9 mouse cellular contexts compared by ENCODE assay signal in genomic region chr8:9227779-9228464, GRCm38 (mm10).
DNase-seq lines count a peak whose midpoint lies in the region; ATAC-seq and TF ChIP-seq lines count a peak whose summit lies in the region.
"Had no signal": no experiment of that assay in that cellular context is flagged by ENCODE, and none has a peak within 500 bp of the region (broad histone marks: within the 10 kb centered on the region; RNA-seq: fewer than 3 reads in every experiment).

No protein-coding gene starts in this region.

- no peaks in the 10 kb centered on the region for H3K4me1 ChIP-seq in bone marrow, adult 2 months (ENCODE audit: control insufficient read depth, insufficient read depth, low read length)
- H3K4me1 ChIP-seq in embryonic facial prominence, embryonic 12.5 days, result peaks cover 7% of the 10 kb centered on the region
- H3K4me1 ChIP-seq in hindbrain, postnatal 0 days (ENCODE audit: insufficient read depth, low read length), result no peaks in the 10 kb centered on the region
- peaks cover 7% of the 10 kb centered on the region for H3K4me1 ChIP-seq in midbrain, embryonic 10.5 days
- H3K4me1 ChIP-seq: liver, embryonic 15.5 days had no signal

- H3K27ac ChIP-seq in bone marrow, adult 2 months (ENCODE audit: control insufficient read depth, insufficient read depth, low read depth, low read length, poor library complexity), result no peak overlapping the region
- no peak overlapping the region for H3K27ac ChIP-seq in embryonic facial prominence, embryonic 12.5 days
- no peak overlapping the region for H3K27ac ChIP-seq in hindbrain, postnatal 0 days
- H3K27ac ChIP-seq in left cerebral cortex, adult 2 months, result no peak overlapping the region
- peak overlapping the region; percentile 74 for H3K27ac ChIP-seq in midbrain, embryonic 10.5 days (replicated peaks)
- H3K27ac ChIP-seq: liver, embryonic 15.5 days had no signal

- peak; percentile 34 for DNase-seq in CD4-positive, CD25-positive, alpha-beta regulatory T cell, adult 2 months (ENCODE audit: low read depth, low spot score)
- peak; percentile 90 for DNase-seq in hindbrain, postnatal 0 days (ENCODE audit: low spot score)
- peak; percentile 72 to 73 for DNase-seq in left cerebral cortex, adult 2 months (ENCODE audit: extremely low spot score in 1 of 2, low spot score in 2 of 2)
- DNase-seq in midbrain, embryonic 10.5 days (ENCODE audit: low spot score), result peak; percentile 72
- peak; percentile 5 for DNase-seq in splenic B cell, adult 2 months (ENCODE audit: low read depth, low spot score)

- intact Hi-C loops in left cerebral cortex, adult 2 months (cut with DNase I), result loop anchor here (2.0 kb wide), 1 partner anchor 545 kb away; no protein-coding TSS in a partner anchor

- H3K36me3 ChIP-seq in embryonic facial prominence, embryonic 12.5 days, result no peaks in the 10 kb centered on the region
- H3K36me3 ChIP-seq in hindbrain, postnatal 0 days (ENCODE audit: insufficient read depth, low read length), result no peaks in the 10 kb centered on the region
- no peaks in the 10 kb centered on the region for H3K36me3 ChIP-seq in midbrain, embryonic 10.5 days
- H3K36me3 ChIP-seq in splenic B cell, adult 2 months (ENCODE audit: control insufficient read depth, insufficient read depth, low read length, poor library complexity, severe bottlenecking), result no peaks in the 10 kb centered on the region
- H3K36me3 ChIP-seq: liver, embryonic 15.5 days had no signal

- no peak overlapping the region for H3K4me3 ChIP-seq in bone marrow, adult 2 months (replicated peaks; ENCODE audit: control insufficient read depth, low read depth, low read length)
- H3K4me3 ChIP-seq in embryonic facial prominence, embryonic 12.5 days, result no peak overlapping the region
- H3K4me3 ChIP-seq in hindbrain, postnatal 0 days (ENCODE audit: low read length), result no peak overlapping the region
- H3K4me3 ChIP-seq in left cerebral cortex, adult 2 months, result no peak overlapping the region
- no peak overlapping the region for H3K4me3 ChIP-seq in midbrain, embryonic 10.5 days
- H3K4me3 ChIP-seq: liver, embryonic 15.5 days had no signal

- no peaks in the 10 kb centered on the region for H3K9me3 ChIP-seq in embryonic facial prominence, embryonic 12.5 days
- no peaks in the 10 kb centered on the region for H3K9me3 ChIP-seq in hindbrain, postnatal 0 days (ENCODE audit: low read length)
- no peaks in the 10 kb centered on the region for H3K9me3 ChIP-seq in midbrain, embryonic 10.5 days (replicated peaks)
- H3K9me3 ChIP-seq: liver, embryonic 15.5 days had no signal

- TF ChIP-seq POLR2A in bone marrow, adult 2 months (IDR thresholded peaks at IDR 0.05; ENCODE audit: borderline replicate concordance, control insufficient read depth, low read depth, low read length), result no peak

- H3K4me2 ChIP-seq in embryonic facial prominence, embryonic 12.5 days (replicated peaks), result no peak overlapping the region
- no peak overlapping the region for H3K4me2 ChIP-seq in hindbrain, postnatal 0 days (ENCODE audit: low read depth, low read length)
- H3K4me2 ChIP-seq: liver, embryonic 15.5 days had no signal

- WGBS in bone marrow, adult 2 months, result 38% methylated on average over 19 of the region's 19 CpGs
- WGBS in embryonic facial prominence, embryonic 12.5 days, result 37% methylated on average over 19 of the region's 19 CpGs
- 29% methylated on average over 19 of the region's 19 CpGs for WGBS in hindbrain, postnatal 0 days
- 44% methylated on average over 19 of the region's 19 CpGs for WGBS in midbrain, embryonic 10.5 days

- peak; percentile 73 for TF ChIP-seq CTCF in bone marrow, adult 2 months (IDR thresholded peaks at IDR 0.05; ENCODE audit: control insufficient read depth, insufficient read depth, low read length)
- TF ChIP-seq CTCF in hindbrain, postnatal 0 days (IDR thresholded peaks at IDR 0.05; ENCODE audit: low read depth), result peak; percentile 98
- TF ChIP-seq CTCF in left cerebral cortex, adult 2 months (IDR thresholded peaks at IDR 0.05), result peak; percentile 84

- no peak overlapping the region for H3K9ac ChIP-seq in embryonic facial prominence, embryonic 12.5 days
- no peak overlapping the region for H3K9ac ChIP-seq in hindbrain, postnatal 0 days (replicated peaks; ENCODE audit: low read length)
- H3K9ac ChIP-seq: liver, embryonic 15.5 days had no signal

- 0 out of 2 replicates have a peak, but pooled peaks cover 3% of the 10 kb centered on the region for H3K27me3 ChIP-seq in embryonic facial prominence, embryonic 12.5 days
- H3K27me3 ChIP-seq in hindbrain, postnatal 0 days (ENCODE audit: insufficient read depth, low read length), result no peaks in the 10 kb centered on the region
- H3K27me3 ChIP-seq in midbrain, embryonic 10.5 days (ENCODE audit: low read depth, poor library complexity, severe bottlenecking), result no peaks in the 10 kb centered on the region
- no peaks in the 10 kb centered on the region for H3K27me3 ChIP-seq in splenic B cell, adult 2 months (ENCODE audit: control insufficient read depth, insufficient read depth, low read length, poor library complexity, severe bottlenecking)
- H3K27me3 ChIP-seq: liver, embryonic 15.5 days had no signal

- no peak for ATAC-seq in CD4-positive, CD25-positive, alpha-beta regulatory T cell, adult 4 months
- peak; percentile 58; the same call in 1 of the 2 replicates for ATAC-seq in embryonic facial prominence, embryonic 12.5 days (ENCODE audit: insufficient number of reproducible peaks, insufficient read depth, low FRiP score, low TSS enrichment)
- peak; percentile 84 for ATAC-seq in hindbrain, postnatal 0 days

Comparison
In these comparisons a context has a peak if more than half of its experiments do, and no peak if none do; other contexts are left out.
1. DNase-seq: peak in every context shown above with its lines; median percentile 90 in hindbrain, postnatal 0 days; 72 in left cerebral cortex, adult 2 months; 72 in midbrain, embryonic 10.5 days; 34 in CD4-positive, CD25-positive, alpha-beta regulatory T cell, adult 2 months; 5 in splenic B cell, adult 2 months.